Mouse (Mus musculus) small intestine, adult 2 months (tissue): ENCODE results near the gene Rgl2. TPM values are rescaled to one million over a fixed set of nuclear protein-coding genes. Genes with fewer than 3 reads are reported as not detected.
A peak's percentile ranks its signal among the peaks of the same experiment; 100 is the strongest.

ENCODE experiments used
- H3K27ac ChIP-seq: fragments of 200-500 bp; 2 replicates; pipeline ENCODE4 v1.5.1; 2012; ENCODE audit warnings: low read depth, low read length, control low read depth, inconsistent platforms; ENCODE audit not compliant: insufficient read depth
- H3K27me3 ChIP-seq: fragments of 200-500 bp; 2 replicates; pipeline ENCODE4 v1.6.1; 2012; ENCODE audit warnings: mild to moderate bottlenecking, moderate library complexity, low read length, inconsistent platforms; ENCODE audit not compliant: control insufficient read depth, insufficient read depth
- H3K36me3 ChIP-seq: fragments of 200-500 bp; 2 replicates; pipeline ENCODE4 v1.6.1; 2012; ENCODE audit warnings: mild to moderate bottlenecking, low read length, control low read depth, inconsistent platforms; ENCODE audit not compliant: control insufficient read depth, insufficient read depth
- H3K4me1 ChIP-seq: fragments of 200-500 bp; 2 replicates; pipeline ENCODE4 v1.6.1; 2012; ENCODE audit warnings: low read length, inconsistent platforms, mixed read lengths; ENCODE audit not compliant: control insufficient read depth, insufficient read depth, insufficient read length
- H3K4me3 ChIP-seq: fragments of 200-500 bp; 2 replicates; pipeline ENCODE4 v1.5.1; 2012; ENCODE audit warnings: low read depth, mild to moderate bottlenecking, control low read depth, inconsistent platforms, low read length, moderate library complexity
- CTCF ChIP-seq: fragments of 200-500 bp; IDR thresholded peaks from 2 replicates; pipeline ENCODE4 v1.5.1; 2012; ENCODE audit warnings: low read depth, mild to moderate bottlenecking, control low read depth, inconsistent platforms, low read length, moderate library complexity, mixed read lengths; ENCODE audit not compliant: insufficient replicate concordance, insufficient read length; ENCODE audit errors: extremely low read depth
- POLR2A ChIP-seq: fragments of 200-500 bp; IDR thresholded peaks from 2 replicates; pipeline ENCODE4 v1.6.1; 2012; ENCODE audit warnings: low read depth, mild to moderate bottlenecking, control low read depth, inconsistent platforms, low read length, moderate library complexity
- WGBS: fragments of 180-500 bp; shearing (Covaris S2); methylation state at CpG from one replicate; pipeline ENCODE4 v1.1.7; 2018; 5-methylcytosine and 5-hydroxymethylcytosine counted together
- polyA plus RNA-seq: library from polyadenylated mRNA; depleted of rRNA; stranded (reverse); fragments of >200 nt; gene quantifications from 2 replicates; pipeline ENCODE4 v1.2.3, GENCODE M21; 2012

Rgl2 gene
- polyA plus RNA-seq, 1 experiment, result 60.7 TPM

GRCm38 (mm10) chr17:33968489-33968888 is 39.1 kb downstream of the Rgl2 start:
- no peak overlapping the region for H3K4me3 ChIP-seq
- no peaks in the 10 kb centered on the region for H3K27me3 ChIP-seq
- TF ChIP-seq CTCF (peak; percentile 82), POLR2A (no peak; the same call in 1 of the 2 replicates)
- WGBS, result 1% methylated on average over 9 of the region's 9 CpGs
- no peaks in the 10 kb centered on the region for H3K4me1 ChIP-seq
- peaks cover 14% of the 10 kb centered on the region for H3K36me3 ChIP-seq
- no peak overlapping the region for H3K27ac ChIP-seq

DNA sequence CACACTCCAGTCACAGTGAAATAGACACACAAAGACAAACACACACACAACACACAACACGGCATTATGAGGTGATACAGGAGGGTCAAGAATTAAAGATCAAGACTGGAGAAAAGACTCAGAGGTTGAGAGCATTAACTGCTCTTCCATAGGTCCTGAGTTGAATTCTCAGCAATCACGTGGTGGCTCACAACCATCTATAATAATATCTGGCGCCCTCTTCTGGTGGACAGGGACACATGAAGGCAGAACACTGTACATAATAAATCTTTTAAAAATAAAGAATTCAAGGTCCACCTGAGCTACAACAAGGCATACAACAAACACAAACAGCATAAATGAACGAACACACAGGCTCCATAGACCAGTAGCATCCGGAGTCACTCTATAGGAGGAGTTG is 39.6 kb downstream of the Rgl2 start:
- Histone ChIP-seq H3K27ac (no peak overlapping the region), H3K4me3 (no peak overlapping the region), H3K4me1 (no peaks in the 10 kb centered on the region), H3K27me3 (no peaks in the 10 kb centered on the region), H3K36me3 (peaks cover 13% of the 10 kb centered on the region)
- TF ChIP-seq POLR2A (no peak), CTCF (no peak)
- 27% methylated on average over 5 of the region's 5 CpGs for WGBS

GRCm38 (mm10) chr17:33969394-33969793 is 40.1 kb downstream of the Rgl2 start:
- WGBS, result 80% methylated on average over 4 of the region's 4 CpGs
- peaks cover 13% of the 10 kb centered on the region for H3K36me3 ChIP-seq
- TF ChIP-seq POLR2A, result no peak
- peak; percentile 9; the same call in 1 of the 2 replicates for TF ChIP-seq CTCF
- H3K4me1 ChIP-seq, result no peaks in the 10 kb centered on the region
- H3K27ac ChIP-seq, result no peak overlapping the region
- no peaks in the 10 kb centered on the region for H3K27me3 ChIP-seq
- H3K4me3 ChIP-seq, result no peak overlapping the region

DNA sequence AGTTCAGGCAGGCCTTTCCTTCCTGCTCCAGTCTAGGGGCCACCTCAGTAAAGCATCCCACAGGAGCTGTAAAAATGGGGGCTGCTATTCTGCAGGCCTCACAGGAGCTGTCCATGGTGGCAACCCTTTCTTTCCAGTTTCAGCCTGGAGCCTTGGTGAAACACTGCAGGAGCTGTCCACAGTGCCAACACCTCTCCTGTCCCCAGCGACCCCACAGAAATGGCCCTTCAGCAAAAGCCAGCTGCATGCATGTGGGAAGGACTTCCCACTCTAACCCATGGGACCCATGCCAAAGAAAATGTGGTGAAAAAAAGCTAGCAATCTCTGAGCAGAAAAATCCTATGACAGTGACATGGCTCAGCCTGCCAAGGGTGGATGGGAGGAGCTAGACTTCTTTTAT is 43.3 kb downstream of the Rgl2 start:
- Histone ChIP-seq H3K27me3 (no peaks in the 10 kb centered on the region), H3K36me3 (no peaks in the 10 kb centered on the region), H3K4me1 (peaks cover 2% of the 10 kb centered on the region), H3K4me3 (no peak overlapping the region), H3K27ac (no peak overlapping the region)
- WGBS, result 12% methylated on average over 1 of the region's 1 CpGs
- TF ChIP-seq POLR2A (no peak), CTCF (no peak)

- Histone ChIP-seq H3K4me1 (peaks cover 5% of the 10 kb centered on the region), H3K4me3 (no peak overlapping the region), H3K27ac (no peak overlapping the region), H3K27me3 (no peaks in the 10 kb centered on the region), H3K36me3 (no peaks in the 10 kb centered on the region)
- 75% methylated on average over 3 of the region's 3 CpGs for WGBS
- TF ChIP-seq POLR2A, result no peak
Measured at GRCm38 (mm10) chr17:33973572-33973971, 44.2 kb downstream of the Rgl2 start.

- H3K36me3 ChIP-seq, result no peaks in the 10 kb centered on the region
- TF ChIP-seq CTCF, result no peak
- no peak for TF ChIP-seq POLR2A
- H3K27me3 ChIP-seq, result no peaks in the 10 kb centered on the region
- peak overlapping the region; percentile 79 for H3K4me3 ChIP-seq
- H3K27ac ChIP-seq, result peak overlapping the region; percentile 27
- 3% methylated on average over 57 of the region's 57 CpGs for WGBS
- peaks cover 26% of the 10 kb centered on the region for H3K4me1 ChIP-seq
Measured at GRCm38 (mm10) chr17:33977861-33978557, 48.7 kb downstream of the Rgl2 start.

GRCm38 (mm10) chr17:33978631-33979031 is 49.3 kb downstream of the Rgl2 start:
- peak overlapping the region; percentile 79 for H3K4me3 ChIP-seq
- TF ChIP-seq POLR2A, result peak; percentile 82
- no peak for TF ChIP-seq CTCF
- WGBS, result under 1% methylated on average over 17 of the region's 17 CpGs
- H3K36me3 ChIP-seq, result no peaks in the 10 kb centered on the region
- H3K27me3 ChIP-seq, result no peaks in the 10 kb centered on the region
- H3K27ac ChIP-seq, result peak overlapping the region; percentile 87
- H3K4me1 ChIP-seq, result peaks cover 26% of the 10 kb centered on the region
